Comparison of ENCODE assay signal across 15 mouse cellular contexts in genomic region chr10:110309511-110309910, GRCm38 (mm10).
DNase-seq lines count a peak whose midpoint lies in the region; ATAC-seq and TF ChIP-seq lines count a peak whose summit lies in the region.
"Had no signal": no experiment of that assay in that cellular context is flagged by ENCODE, and none has a peak within 500 bp of the region (broad histone marks: within the 10 kb centered on the region; RNA-seq: fewer than 3 reads in every experiment).

No protein-coding gene starts in this region.

- peaks cover 4% of the 10 kb centered on the region; the same call in 1 of the 2 replicates for H3K9me3 ChIP-seq in forebrain, embryonic 15.5 days
- H3K9me3 ChIP-seq in forebrain, embryonic 11.5 days (ENCODE audit: control insufficient read depth, low read length), result no peaks in the 10 kb centered on the region
- no peaks in the 10 kb centered on the region for H3K9me3 ChIP-seq in limb, embryonic 14.5 days (ENCODE audit: control insufficient read depth, low read length)
- no peaks in the 10 kb centered on the region for H3K9me3 ChIP-seq in limb, embryonic 10.5 days (replicated peaks)
- 0 out of 2 replicates have a peak, but pooled peaks cover 2% of the 10 kb centered on the region for H3K9me3 ChIP-seq in forebrain, embryonic 16.5 days (ENCODE audit: control insufficient read depth, low read length)

- no peaks in the 10 kb centered on the region for H3K36me3 ChIP-seq in forebrain, embryonic 15.5 days
- no peaks in the 10 kb centered on the region for H3K36me3 ChIP-seq in forebrain, embryonic 11.5 days (ENCODE audit: control insufficient read depth, insufficient read depth, low read length)
- H3K36me3 ChIP-seq in limb, embryonic 14.5 days (ENCODE audit: control insufficient read depth, insufficient read depth, low read length), result no peaks in the 10 kb centered on the region
- H3K36me3 ChIP-seq in limb, embryonic 10.5 days, result no peaks in the 10 kb centered on the region
- H3K36me3 ChIP-seq in forebrain, embryonic 16.5 days (ENCODE audit: control insufficient read depth, insufficient read depth), result no peaks in the 10 kb centered on the region
- H3K36me3 ChIP-seq: G1E; limb, embryonic 12.5 days had no signal

- peaks cover 4% of the 10 kb centered on the region for H3K4me1 ChIP-seq in forebrain, embryonic 15.5 days
- no peaks in the 10 kb centered on the region for H3K4me1 ChIP-seq in forebrain, embryonic 11.5 days (replicated peaks; ENCODE audit: control insufficient read depth, insufficient read depth, low read length)
- no peaks in the 10 kb centered on the region for H3K4me1 ChIP-seq in limb, embryonic 14.5 days (ENCODE audit: control insufficient read depth, insufficient read depth, low read length)
- H3K4me1 ChIP-seq in limb, embryonic 10.5 days, result no peaks in the 10 kb centered on the region
- peaks cover 6% of the 10 kb centered on the region; the same call in 1 of the 2 replicates for H3K4me1 ChIP-seq in forebrain, embryonic 16.5 days (replicated peaks; ENCODE audit: control insufficient read depth, insufficient read depth, low read length)
- H3K4me1 ChIP-seq: limb, embryonic 12.5 days had no signal

- no peak overlapping the region for H3K4me2 ChIP-seq in forebrain, embryonic 15.5 days (replicated peaks)
- H3K4me2 ChIP-seq in forebrain, embryonic 11.5 days (ENCODE audit: low read depth, low read length, severe bottlenecking), result no peak overlapping the region
- H3K4me2 ChIP-seq in limb, embryonic 14.5 days (replicated peaks; ENCODE audit: low read depth, low read length, severe bottlenecking), result no peak overlapping the region
- H3K4me2 ChIP-seq in forebrain, embryonic 16.5 days (ENCODE audit: low read length), result no peak overlapping the region
- H3K4me2 ChIP-seq: limb, embryonic 12.5 days had no signal

- H3K4me3 ChIP-seq in forebrain, embryonic 15.5 days, result no peak overlapping the region
- no peak overlapping the region for H3K4me3 ChIP-seq in forebrain, embryonic 11.5 days (ENCODE audit: low read depth, low read length)
- no peak overlapping the region for H3K4me3 ChIP-seq in limb, embryonic 14.5 days (replicated peaks; ENCODE audit: low read length)
- no peak overlapping the region for H3K4me3 ChIP-seq in limb, embryonic 10.5 days
- H3K4me3 ChIP-seq in forebrain, embryonic 16.5 days (replicated peaks; ENCODE audit: low read length), result no peak overlapping the region
- H3K4me3 ChIP-seq: limb, embryonic 12.5 days had no signal

- DNase-seq in forebrain, embryonic 11.5 days (ENCODE audit: low spot score), result no peak
- DNase-seq in limb, embryonic 14.5 days (ENCODE audit: low spot score), result peak; percentile 38
- no peak for DNase-seq in limb, embryonic 10.5 days (ENCODE audit: low spot score)
- DNase-seq in left cerebral cortex, postnatal 36 days (ENCODE audit: low spot score in 2 of 2), result peak; percentile 18 to 31
- DNase-seq in embryo, embryonic 11 days, result no peak
- DNase-seq: adrenal gland, postnatal 36 days; cerebellum, adult 2 months; kidney, adult 11 months; kidney, postnatal 36 days; lung, adult 2 months had no signal

- WGBS in forebrain, embryonic 15.5 days, result 64% methylated on average over 4 of the region's 4 CpGs
- WGBS in forebrain, embryonic 11.5 days, result 92% methylated on average over 4 of the region's 4 CpGs
- WGBS in limb, embryonic 14.5 days, result 80% methylated on average over 4 of the region's 4 CpGs
- WGBS in limb, embryonic 10.5 days, result 91% methylated on average over 4 of the region's 4 CpGs
- WGBS in forebrain, embryonic 16.5 days, result 55% methylated on average over 4 of the region's 4 CpGs

- intact Hi-C loops in left cerebral cortex, postnatal 36 days (cut with DNase I), result no loop called here

- no peaks in the 10 kb centered on the region for H3K27me3 ChIP-seq in forebrain, embryonic 15.5 days
- no peaks in the 10 kb centered on the region for H3K27me3 ChIP-seq in forebrain, embryonic 11.5 days (ENCODE audit: control insufficient read depth, insufficient read depth, low read length)
- H3K27me3 ChIP-seq in limb, embryonic 14.5 days (ENCODE audit: control insufficient read depth, insufficient read depth, low read length), result no peaks in the 10 kb centered on the region
- H3K27me3 ChIP-seq in limb, embryonic 10.5 days (ENCODE audit: low read depth, poor library complexity, severe bottlenecking), result no peaks in the 10 kb centered on the region
- no peaks in the 10 kb centered on the region for H3K27me3 ChIP-seq in forebrain, embryonic 16.5 days (replicated peaks; ENCODE audit: control insufficient read depth, insufficient read depth, low read length)
- H3K27me3 ChIP-seq: limb, embryonic 12.5 days had no signal

- peak; percentile 86 for ATAC-seq in forebrain, embryonic 15.5 days (replicated peaks)
- no peak for ATAC-seq in forebrain, embryonic 11.5 days (replicated peaks; ENCODE audit: low FRiP score)
- ATAC-seq in limb, embryonic 14.5 days (ENCODE audit: low FRiP score, low read depth), result no peak
- ATAC-seq in forebrain, embryonic 16.5 days, result peak; percentile 81
- no peak for ATAC-seq in erythroid progenitor cell, adult 5-6 weeks (replicated peaks; ENCODE audit: low FRiP score, poor library complexity, severe bottlenecking)

- H3K9ac ChIP-seq in forebrain, embryonic 15.5 days (replicated peaks), result no peak overlapping the region
- H3K9ac ChIP-seq in forebrain, embryonic 11.5 days (ENCODE audit: low read length), result no peak overlapping the region
- no peak overlapping the region for H3K9ac ChIP-seq in limb, embryonic 14.5 days (ENCODE audit: low read depth, low read length, severe bottlenecking)
- no peak overlapping the region for H3K9ac ChIP-seq in forebrain, embryonic 16.5 days (replicated peaks; ENCODE audit: low read depth, low read length)
- H3K9ac ChIP-seq: limb, embryonic 12.5 days had no signal

- H3K27ac ChIP-seq in forebrain, embryonic 15.5 days (replicated peaks), result peak overlapping the region; percentile 64; the same call in 1 of the 2 replicates
- no peak overlapping the region for H3K27ac ChIP-seq in forebrain, embryonic 11.5 days (ENCODE audit: low read depth, low read length)
- no peak overlapping the region for H3K27ac ChIP-seq in limb, embryonic 14.5 days (replicated peaks; ENCODE audit: low read depth, low read length)
- H3K27ac ChIP-seq in limb, embryonic 10.5 days, result no peak overlapping the region
- H3K27ac ChIP-seq in forebrain, embryonic 16.5 days (ENCODE audit: low read length), result 0 out of 2 replicates have a peak overlapping the region, but pooled peaks have one; percentile 10
- H3K27ac ChIP-seq: limb, embryonic 12.5 days had no signal

- TF ChIP-seq POLR2A in limb, embryonic 14.5 days (IDR thresholded peaks at IDR 0.05; ENCODE audit: borderline replicate concordance, extremely low read depth, insufficient read depth, insufficient read length), result no peak

Comparison
In these comparisons a context has a peak if more than half of its experiments do, and no peak if none do; other contexts are left out.
1. ATAC-seq: peak in forebrain, embryonic 15.5 days (single experiment) and forebrain, embryonic 16.5 days (single experiment); none in forebrain, embryonic 11.5 days (single experiment), limb, embryonic 14.5 days (single experiment) and erythroid progenitor cell, adult 5-6 weeks (single experiment).
2. H3K27ac ChIP-seq: peak in forebrain, embryonic 15.5 days (single experiment) and forebrain, embryonic 16.5 days (single experiment); none in forebrain, embryonic 11.5 days (single experiment), limb, embryonic 14.5 days (single experiment) and limb, embryonic 10.5 days (single experiment).
3. DNase-seq: peak in limb, embryonic 14.5 days (single experiment) and left cerebral cortex, postnatal 36 days (2 of 2); none in forebrain, embryonic 11.5 days (single experiment), limb, embryonic 10.5 days (single experiment) and embryo, embryonic 11 days (single experiment).